Mouse (Mus musculus) MEL (cell line): ENCODE measurements at regions not wholly inside any gene's neighbourhood (a gene's known extent, or its start where the extent isn't known, plus 50 kb on each side); places are given as distances from the start of the nearest gene placed in this dataset.

Experiments
- DNase-seq: peaks from one replicate; pipeline ENCODE4 v3.0.0; 2011; ENCODE audit warnings: low read depth, low spot score
- H3K27ac ChIP-seq: 2 replicates; pipeline ENCODE4 v1.5.1; 2012; ENCODE audit warnings: low read depth, mild to moderate bottlenecking, control low read depth, low read length, moderate library complexity; ENCODE audit not compliant: control insufficient read depth
- H3K27me3 ChIP-seq, 2 experiments: fragments of 150-350 bp in 1 of 2; sonication (generic) in 1 of 2; 2 replicates each; pipeline ENCODE4 v1.6.1; 2012; ENCODE audit warnings: low read length in 2 of 2, mild to moderate bottlenecking in 2 of 2, improper control_type of control experiment in 1 of 2, moderate library complexity in 1 of 2; ENCODE audit not compliant: insufficient read depth in 2 of 2, control insufficient read depth in 1 of 2
- H3K36me3 ChIP-seq, 2 experiments: 2 replicates each; pipeline ENCODE4 v1.6.1; 2012 to 2014; ENCODE audit warnings: low read length in 2 of 2, improper control_type of control experiment in 1 of 2, inconsistent platforms in 1 of 2, mild to moderate bottlenecking in 1 of 2; ENCODE audit not compliant: insufficient read depth in 2 of 2, control insufficient read depth in 1 of 2
- H3K4me1 ChIP-seq, 2 experiments: fragments of 150-350 bp in 1 of 2; sonication (generic) in 1 of 2; 2 replicates each; pipeline ENCODE4 v1.6.1; 2012; ENCODE audit warnings: low read length in 2 of 2, improper control_type of control experiment in 1 of 2, mild to moderate bottlenecking in 1 of 2; ENCODE audit not compliant: insufficient read depth in 2 of 2, control insufficient read depth in 1 of 2
- H3K4me3 ChIP-seq, 2 experiments: fragments of 150-350 bp in 1 of 2; sonication (generic) in 1 of 2; 2 replicates each; pipeline ENCODE4 v1.5.1; 2012; ENCODE audit warnings: low read depth in 2 of 2, low read length in 2 of 2, mild to moderate bottlenecking in 2 of 2, moderate library complexity in 2 of 2, control low read depth in 1 of 2, improper control_type of control experiment in 1 of 2; ENCODE audit not compliant: control insufficient read depth in 1 of 2, insufficient read depth in 1 of 2
- H3K79me2 ChIP-seq: 2 replicates; pipeline ENCODE4 v1.6.1; 2012; ENCODE audit warnings: mild to moderate bottlenecking, low read length, moderate library complexity; ENCODE audit not compliant: control insufficient read depth, poor library complexity, insufficient read depth
- H3K9ac ChIP-seq: 2 replicates; pipeline ENCODE4 v1.6.1; 2012; ENCODE audit warnings: low read depth, mild to moderate bottlenecking, control low read depth, low read length, moderate library complexity; ENCODE audit not compliant: control insufficient read depth, poor library complexity, severe bottlenecking
- H3K9me3 ChIP-seq: fragments of 150-350 bp; sonication (generic); replicated peaks from 2 replicates; pipeline ENCODE4 v1.6.1; 2012; ENCODE audit warnings: mild to moderate bottlenecking, low read length, improper control_type of control experiment, moderate library complexity; ENCODE audit not compliant: insufficient read depth
- BHLHE40 ChIP-seq: IDR thresholded peaks from 2 replicates; pipeline ENCODE4 v1.6.1; 2012; ENCODE audit warnings: low read depth, mild to moderate bottlenecking, inconsistent platforms, low read length, improper control_type of control experiment, borderline replicate concordance
- CHD1 ChIP-seq: IDR thresholded peaks from 2 replicates; pipeline ENCODE4 v1.6.1; 2012; ENCODE audit warnings: low read depth, mild to moderate bottlenecking, inconsistent platforms, low read length, improper control_type of control experiment
- CHD2 ChIP-seq: IDR thresholded peaks from 2 replicates; pipeline ENCODE4 v1.6.1; 2011; ENCODE audit warnings: low read length, improper control_type of control experiment
- CTCF ChIP-seq, 3 experiments: IDR thresholded peaks in 2 of 3; conservative IDR thresholded peaks in 1 of 3; 2 replicates each; pipeline ENCODE4 v1.5.1; 2011 to 2012; ENCODE audit warnings: low read length in 3 of 3, low read depth in 2 of 3, mild to moderate bottlenecking in 2 of 3, improper control_type of control experiment in 1 of 3, inconsistent platforms in 1 of 3, mixed read lengths in 1 of 3, moderate library complexity in 1 of 3; ENCODE audit not compliant: control insufficient read depth in 1 of 3, insufficient read depth in 1 of 3, poor library complexity in 1 of 3, severe bottlenecking in 1 of 3
- E2F4 ChIP-seq: IDR thresholded peaks from 2 replicates; pipeline ENCODE4 v1.6.1; 2011; ENCODE audit warnings: low read depth, low read length, improper control_type of control experiment, borderline replicate concordance
- EP300 ChIP-seq, 2 experiments: IDR thresholded peaks; 2 replicates each; pipeline ENCODE4 v1.6.1; 2011; ENCODE audit warnings: improper control_type of control experiment in 2 of 2, low read length in 2 of 2, low read depth in 1 of 2, mild to moderate bottlenecking in 1 of 2
- GABPA ChIP-seq: IDR thresholded peaks from 2 replicates; pipeline ENCODE4 v1.6.1; 2012; ENCODE audit warnings: low read depth, mild to moderate bottlenecking, inconsistent platforms, low read length, improper control_type of control experiment, moderate library complexity
- HCFC1 ChIP-seq: IDR thresholded peaks from 2 replicates; pipeline ENCODE4 v1.6.1; 2012; ENCODE audit warnings: low read depth, mild to moderate bottlenecking, inconsistent platforms, low read length, improper control_type of control experiment, moderate library complexity
- JUND ChIP-seq: IDR thresholded peaks from 2 replicates; pipeline ENCODE4 v1.6.1; 2011; ENCODE audit warnings: low read depth, mild to moderate bottlenecking, improper control_type of control experiment, low read length
- MAFK ChIP-seq: IDR thresholded peaks from 2 replicates; pipeline ENCODE4 v1.6.1; 2011; ENCODE audit warnings: low read depth, mild to moderate bottlenecking, low read length, improper control_type of control experiment, borderline replicate concordance
- MAX ChIP-seq: IDR thresholded peaks from 2 replicates; pipeline ENCODE4 v1.6.1; 2011; ENCODE audit warnings: low read length, improper control_type of control experiment
- MXI1 ChIP-seq: IDR thresholded peaks from 2 replicates; pipeline ENCODE4 v1.6.1; 2011; ENCODE audit warnings: mild to moderate bottlenecking, low read depth, low read length, improper control_type of control experiment
- MYC ChIP-seq: IDR thresholded peaks from 2 replicates; pipeline ENCODE4 v1.6.1; 2011; ENCODE audit warnings: low read depth, mild to moderate bottlenecking, low read length, improper control_type of control experiment, moderate library complexity
- NRF1 ChIP-seq: IDR thresholded peaks from 2 replicates; pipeline ENCODE4 v1.6.1; 2014; ENCODE audit warnings: low read depth, mild to moderate bottlenecking, inconsistent platforms, low read length, improper control_type of control experiment, moderate library complexity; ENCODE audit not compliant: poor library complexity, insufficient read depth, severe bottlenecking
- POLR2A ChIP-seq, 2 experiments: IDR thresholded peaks; 2 replicates each; pipeline ENCODE4 v1.6.1; 2011 to 2012; ENCODE audit warnings: low read length in 2 of 2, mild to moderate bottlenecking in 2 of 2, control low read depth in 1 of 2, improper control_type of control experiment in 1 of 2, low read depth in 1 of 2, moderate library complexity in 1 of 2; ENCODE audit not compliant: control insufficient read depth in 1 of 2, insufficient read depth in 1 of 2, poor library complexity in 1 of 2
- POLR2AphosphoS5 ChIP-seq: IDR thresholded peaks from 2 replicates; pipeline ENCODE4 v1.6.1; 2012; ENCODE audit warnings: low read depth, borderline replicate concordance, mild to moderate bottlenecking, inconsistent platforms, low read length, moderate library complexity, mixed read lengths
- RAD21 ChIP-seq: IDR thresholded peaks from 2 replicates; pipeline ENCODE4 v1.6.1; 2011; ENCODE audit warnings: mild to moderate bottlenecking, low read depth, low read length, improper control_type of control experiment
- SIN3A ChIP-seq: IDR thresholded peaks from 2 replicates; pipeline ENCODE4 v1.6.1; 2012; ENCODE audit warnings: low read length, improper control_type of control experiment, inconsistent platforms
- SMC3 ChIP-seq: IDR thresholded peaks from 2 replicates; pipeline ENCODE4 v1.6.1; 2011; ENCODE audit warnings: low read depth, low read length, improper control_type of control experiment
- TCF12 ChIP-seq: IDR thresholded peaks from 2 replicates; pipeline ENCODE4 v1.6.1; 2014; ENCODE audit warnings: low read depth, mild to moderate bottlenecking, inconsistent platforms, low read length, improper control_type of control experiment, moderate library complexity
- UBTF ChIP-seq: IDR thresholded peaks from 2 replicates; pipeline ENCODE4 v1.6.1; 2012; ENCODE audit warnings: low read depth, mild to moderate bottlenecking, inconsistent platforms, low read length, improper control_type of control experiment, moderate library complexity, borderline replicate concordance; ENCODE audit not compliant: insufficient read depth
- USF1 ChIP-seq: IDR thresholded peaks from 2 replicates; pipeline ENCODE4 v1.6.1; 2014; ENCODE audit warnings: low read depth, mild to moderate bottlenecking, inconsistent platforms, low read length, improper control_type of control experiment, moderate library complexity
- ZMIZ1 ChIP-seq: IDR thresholded peaks from 2 replicates; pipeline ENCODE4 v1.6.1; 2012; ENCODE audit warnings: low read depth, mild to moderate bottlenecking, inconsistent platforms, low read length, improper control_type of control experiment, moderate library complexity

GRCm38 (mm10) chr16:95893534-95894290 is 97.0 kb downstream of the Psmg1 start:
- TF ChIP-seq GABPA (no peak), CHD2 (no peak), SIN3A (no peak), CHD1 (no peak), UBTF (no peak), POLR2AphosphoS5 (no peak), EP300 (IDR thresholded peaks at IDR 0.05; ENCODE audit: low read depth in 1 of 2, low read length in 2 of 2) (no peak), MAX (no peak), MYC (no peak), HCFC1 (no peak), USF1 (no peak), MAFK (no peak), TCF12 (no peak), NRF1 (no peak), POLR2A (IDR thresholded peaks at IDR 0.05; ENCODE audit: control insufficient read depth in 1 of 2, insufficient read depth in 1 of 2, low read depth in 1 of 2, low read length in 2 of 2, poor library complexity in 1 of 2) (no peak), BHLHE40 (no peak)
- Histone ChIP-seq H3K27me3 (peaks cover 0 to 2% of the 10 kb centered on the region in 2 experiments; a peak in 2 of 4 replicates), H3K4me3 (no peak overlapping the region), H3K79me2 (no peaks in the 10 kb centered on the region), H3K4me1 (peaks cover 0 to 11% of the 10 kb centered on the region in 2 experiments; a peak in 2 of 4 replicates), H3K9ac (no peak overlapping the region), H3K36me3 (peaks cover 0 to 2% of the 10 kb centered on the region in 2 experiments; a peak in 1 of 4 replicates), H3K27ac (no peak overlapping the region), H3K9me3 (no peaks in the 10 kb centered on the region)
- no peak for DNase-seq

- H3K27me3 ChIP-seq = peaks cover 0 to 2% of the 10 kb centered on the region in 2 experiments; a peak in 2 of 4 replicates
- TF ChIP-seq JUND = no peak
- no peak for TF ChIP-seq RAD21
- no peak for TF ChIP-seq E2F4
- TF ChIP-seq ZMIZ1 = no peak
- TF ChIP-seq USF1 = no peak
- TF ChIP-seq MYC = no peak
- no peak for TF ChIP-seq MAFK
- no peak for TF ChIP-seq CTCF (IDR thresholded peaks at IDR 0.05 in 2 of 3, conservative IDR thresholded peaks at IDR 0.05 in 1 of 3; ENCODE audit: control insufficient read depth in 1 of 3, insufficient read depth in 1 of 3, low read depth in 2 of 3, low read length in 3 of 3, poor library complexity in 1 of 3, severe bottlenecking in 1 of 3)
- TF ChIP-seq SMC3 = no peak
- TF ChIP-seq MXI1 = no peak
- no peak for TF ChIP-seq CHD1
- no peak for TF ChIP-seq POLR2AphosphoS5
- TF ChIP-seq, all 39 proteins: peak for 0
- Histone ChIP-seq H3K9ac (no peak overlapping the region), H3K27ac (no peak overlapping the region), H3K4me3 (no peak overlapping the region), H3K36me3 (no peaks in the 10 kb centered on the region), H3K9me3 (no peaks in the 10 kb centered on the region), H3K4me1 (no peaks in the 10 kb centered on the region), H3K79me2 (no peaks in the 10 kb centered on the region)
- no peak for DNase-seq
Measured at GRCm38 (mm10) chr16:95892356-95892755, 98.4 kb downstream of the Psmg1 start.
